Mouse (Mus musculus) MEL (cell line): Measurements from ENCODE around the gene Gramd2. TPM values are rescaled to one million over a fixed set of nuclear protein-coding genes. Genes with fewer than 3 reads are reported as not detected.

Experiments used
- DNase-seq: peaks from one replicate; pipeline ENCODE4 v3.0.0; 2011; ENCODE audit warnings: low read depth, low spot score
- H3K27ac ChIP-seq: 2 replicates; pipeline ENCODE4 v1.5.1; 2012; ENCODE audit warnings: low read depth, mild to moderate bottlenecking, control low read depth, low read length, moderate library complexity; ENCODE audit not compliant: control insufficient read depth
- H3K27me3 ChIP-seq, 2 experiments: fragments of 150-350 bp in 1 of 2; sonication (generic) in 1 of 2; 2 replicates each; pipeline ENCODE4 v1.6.1; 2012; ENCODE audit warnings: low read length in 2 of 2, mild to moderate bottlenecking in 2 of 2, improper control_type of control experiment in 1 of 2, moderate library complexity in 1 of 2; ENCODE audit not compliant: insufficient read depth in 2 of 2, control insufficient read depth in 1 of 2
- H3K36me3 ChIP-seq, 2 experiments: 2 replicates each; pipeline ENCODE4 v1.6.1; 2012 to 2014; ENCODE audit warnings: low read length in 2 of 2, improper control_type of control experiment in 1 of 2, inconsistent platforms in 1 of 2, mild to moderate bottlenecking in 1 of 2; ENCODE audit not compliant: insufficient read depth in 2 of 2, control insufficient read depth in 1 of 2
- H3K4me1 ChIP-seq, 2 experiments: fragments of 150-350 bp in 1 of 2; sonication (generic) in 1 of 2; 2 replicates each; pipeline ENCODE4 v1.6.1; 2012; ENCODE audit warnings: low read length in 2 of 2, improper control_type of control experiment in 1 of 2, mild to moderate bottlenecking in 1 of 2; ENCODE audit not compliant: insufficient read depth in 2 of 2, control insufficient read depth in 1 of 2
- H3K4me3 ChIP-seq, 2 experiments: fragments of 150-350 bp in 1 of 2; sonication (generic) in 1 of 2; 2 replicates each; pipeline ENCODE4 v1.5.1; 2012; ENCODE audit warnings: low read depth in 2 of 2, low read length in 2 of 2, mild to moderate bottlenecking in 2 of 2, moderate library complexity in 2 of 2, control low read depth in 1 of 2, improper control_type of control experiment in 1 of 2; ENCODE audit not compliant: control insufficient read depth in 1 of 2, insufficient read depth in 1 of 2
- H3K79me2 ChIP-seq: 2 replicates; pipeline ENCODE4 v1.6.1; 2012; ENCODE audit warnings: mild to moderate bottlenecking, low read length, moderate library complexity; ENCODE audit not compliant: control insufficient read depth, poor library complexity, insufficient read depth
- H3K9ac ChIP-seq: 2 replicates; pipeline ENCODE4 v1.6.1; 2012; ENCODE audit warnings: low read depth, mild to moderate bottlenecking, control low read depth, low read length, moderate library complexity; ENCODE audit not compliant: control insufficient read depth, poor library complexity, severe bottlenecking
- H3K9me3 ChIP-seq: fragments of 150-350 bp; sonication (generic); replicated peaks from 2 replicates; pipeline ENCODE4 v1.6.1; 2012; ENCODE audit warnings: mild to moderate bottlenecking, low read length, improper control_type of control experiment, moderate library complexity; ENCODE audit not compliant: insufficient read depth
- CHD1 ChIP-seq: IDR thresholded peaks from 2 replicates; pipeline ENCODE4 v1.6.1; 2012; ENCODE audit warnings: low read depth, mild to moderate bottlenecking, inconsistent platforms, low read length, improper control_type of control experiment
- CTCF ChIP-seq, 3 experiments: IDR thresholded peaks in 2 of 3; conservative IDR thresholded peaks in 1 of 3; 2 replicates each; pipeline ENCODE4 v1.5.1; 2011 to 2012; ENCODE audit warnings: low read length in 3 of 3, low read depth in 2 of 3, mild to moderate bottlenecking in 2 of 3, improper control_type of control experiment in 1 of 3, inconsistent platforms in 1 of 3, mixed read lengths in 1 of 3, moderate library complexity in 1 of 3; ENCODE audit not compliant: control insufficient read depth in 1 of 3, insufficient read depth in 1 of 3, poor library complexity in 1 of 3, severe bottlenecking in 1 of 3
- E2F4 ChIP-seq: IDR thresholded peaks from 2 replicates; pipeline ENCODE4 v1.6.1; 2011; ENCODE audit warnings: low read depth, low read length, improper control_type of control experiment, borderline replicate concordance
- ELF1 ChIP-seq: IDR thresholded peaks from 2 replicates; pipeline ENCODE4 v1.6.1; 2014; ENCODE audit warnings: low read depth, mild to moderate bottlenecking, inconsistent platforms, low read length, improper control_type of control experiment, moderate library complexity
- EP300 ChIP-seq, 2 experiments: IDR thresholded peaks; 2 replicates each; pipeline ENCODE4 v1.6.1; 2011; ENCODE audit warnings: improper control_type of control experiment in 2 of 2, low read length in 2 of 2, low read depth in 1 of 2, mild to moderate bottlenecking in 1 of 2
- ETS1 ChIP-seq: IDR thresholded peaks from 2 replicates; pipeline ENCODE4 v1.6.1; 2012; ENCODE audit warnings: low read depth, mild to moderate bottlenecking, inconsistent platforms, low read length, improper control_type of control experiment, moderate library complexity
- GABPA ChIP-seq: IDR thresholded peaks from 2 replicates; pipeline ENCODE4 v1.6.1; 2012; ENCODE audit warnings: low read depth, mild to moderate bottlenecking, inconsistent platforms, low read length, improper control_type of control experiment, moderate library complexity
- GATA1 ChIP-seq: IDR thresholded peaks from 2 replicates; pipeline ENCODE4 v1.6.1; 2011; ENCODE audit warnings: low read depth, low read length, improper control_type of control experiment
- HCFC1 ChIP-seq: IDR thresholded peaks from 2 replicates; pipeline ENCODE4 v1.6.1; 2012; ENCODE audit warnings: low read depth, mild to moderate bottlenecking, inconsistent platforms, low read length, improper control_type of control experiment, moderate library complexity
- JUND ChIP-seq: IDR thresholded peaks from 2 replicates; pipeline ENCODE4 v1.6.1; 2011; ENCODE audit warnings: low read depth, mild to moderate bottlenecking, improper control_type of control experiment, low read length
- KAT2A ChIP-seq: conservative IDR thresholded peaks from 2 replicates; pipeline ENCODE4 v1.6.1; 2012; ENCODE audit warnings: low read depth, low read length, improper control_type of control experiment, inconsistent platforms
- MAX ChIP-seq: IDR thresholded peaks from 2 replicates; pipeline ENCODE4 v1.6.1; 2011; ENCODE audit warnings: low read length, improper control_type of control experiment
- MAZ ChIP-seq: IDR thresholded peaks from 2 replicates; pipeline ENCODE4 v1.6.1; 2012; ENCODE audit warnings: low read depth, mild to moderate bottlenecking, inconsistent platforms, low read length, improper control_type of control experiment
- MXI1 ChIP-seq: IDR thresholded peaks from 2 replicates; pipeline ENCODE4 v1.6.1; 2011; ENCODE audit warnings: mild to moderate bottlenecking, low read depth, low read length, improper control_type of control experiment
- MYC ChIP-seq: IDR thresholded peaks from 2 replicates; pipeline ENCODE4 v1.6.1; 2011; ENCODE audit warnings: low read depth, mild to moderate bottlenecking, low read length, improper control_type of control experiment, moderate library complexity
- NELFE ChIP-seq: IDR thresholded peaks from 2 replicates; pipeline ENCODE4 v1.6.1; 2011; ENCODE audit warnings: low read depth, low read length, improper control_type of control experiment
- NRF1 ChIP-seq: IDR thresholded peaks from 2 replicates; pipeline ENCODE4 v1.6.1; 2014; ENCODE audit warnings: low read depth, mild to moderate bottlenecking, inconsistent platforms, low read length, improper control_type of control experiment, moderate library complexity; ENCODE audit not compliant: poor library complexity, insufficient read depth, severe bottlenecking
- POLR2A ChIP-seq, 2 experiments: IDR thresholded peaks; 2 replicates each; pipeline ENCODE4 v1.6.1; 2011 to 2012; ENCODE audit warnings: low read length in 2 of 2, mild to moderate bottlenecking in 2 of 2, control low read depth in 1 of 2, improper control_type of control experiment in 1 of 2, low read depth in 1 of 2, moderate library complexity in 1 of 2; ENCODE audit not compliant: control insufficient read depth in 1 of 2, insufficient read depth in 1 of 2, poor library complexity in 1 of 2
- POLR2AphosphoS2 ChIP-seq: IDR thresholded peaks from 2 replicates; pipeline ENCODE4 v1.6.1; 2011; ENCODE audit warnings: low read length, improper control_type of control experiment
- POLR2AphosphoS5 ChIP-seq: IDR thresholded peaks from 2 replicates; pipeline ENCODE4 v1.6.1; 2012; ENCODE audit warnings: low read depth, borderline replicate concordance, mild to moderate bottlenecking, inconsistent platforms, low read length, moderate library complexity, mixed read lengths
- RAD21 ChIP-seq: IDR thresholded peaks from 2 replicates; pipeline ENCODE4 v1.6.1; 2011; ENCODE audit warnings: mild to moderate bottlenecking, low read depth, low read length, improper control_type of control experiment
- RCOR1 ChIP-seq: IDR thresholded peaks from 2 replicates; pipeline ENCODE4 v1.6.1; 2012; ENCODE audit warnings: low read depth, mild to moderate bottlenecking, inconsistent platforms, low read length, improper control_type of control experiment
- SIN3A ChIP-seq: IDR thresholded peaks from 2 replicates; pipeline ENCODE4 v1.6.1; 2012; ENCODE audit warnings: low read length, improper control_type of control experiment, inconsistent platforms
- SMC3 ChIP-seq: IDR thresholded peaks from 2 replicates; pipeline ENCODE4 v1.6.1; 2011; ENCODE audit warnings: low read depth, low read length, improper control_type of control experiment
- TBP ChIP-seq: IDR thresholded peaks from 2 replicates; pipeline ENCODE4 v1.8.0; 2011; ENCODE audit warnings: low read depth, low read length, improper control_type of control experiment
- TCF12 ChIP-seq: IDR thresholded peaks from 2 replicates; pipeline ENCODE4 v1.6.1; 2014; ENCODE audit warnings: low read depth, mild to moderate bottlenecking, inconsistent platforms, low read length, improper control_type of control experiment, moderate library complexity
- UBTF ChIP-seq: IDR thresholded peaks from 2 replicates; pipeline ENCODE4 v1.6.1; 2012; ENCODE audit warnings: low read depth, mild to moderate bottlenecking, inconsistent platforms, low read length, improper control_type of control experiment, moderate library complexity, borderline replicate concordance; ENCODE audit not compliant: insufficient read depth
- USF1 ChIP-seq: IDR thresholded peaks from 2 replicates; pipeline ENCODE4 v1.6.1; 2014; ENCODE audit warnings: low read depth, mild to moderate bottlenecking, inconsistent platforms, low read length, improper control_type of control experiment, moderate library complexity
- USF2 ChIP-seq, 2 experiments: IDR thresholded peaks; 2 replicates each; pipeline ENCODE4 v1.6.1; 2011 to 2012; ENCODE audit warnings: improper control_type of control experiment in 2 of 2, low read length in 2 of 2, borderline replicate concordance in 1 of 2, inconsistent platforms in 1 of 2, low read depth in 1 of 2, mild to moderate bottlenecking in 1 of 2; ENCODE audit not compliant: insufficient read depth in 1 of 2
- ZC3H11A ChIP-seq: IDR thresholded peaks from 2 replicates; pipeline ENCODE4 v1.6.1; 2012; ENCODE audit warnings: low read depth, mild to moderate bottlenecking, inconsistent platforms, low read length, improper control_type of control experiment
- ZNF384 ChIP-seq: IDR thresholded peaks from 2 replicates; pipeline ENCODE4 v1.6.1; 2012; ENCODE audit warnings: low read depth, mild to moderate bottlenecking, inconsistent platforms, low read length, improper control_type of control experiment
- polyA plus RNA-seq, 2 experiments: library from polyadenylated mRNA; stranded (reverse) in 1 of 2; unstranded in 1 of 2; fragments of >175 nt in 1 of 2; fragments of >200 nt in 1 of 2; gene quantifications; 2 replicates each; pipeline versions ENCODE4 v1.2.1 to v1.2.4; 2012; ENCODE audit warnings: low replicate concordance in 2 of 2, low read depth in 1 of 2; ENCODE audit not compliant: insufficient read length in 2 of 2, insufficient read depth in 1 of 2, missing spikeins in 1 of 2
- total RNA-seq: library from RNA; depleted of rRNA; stranded (reverse); fragments of 300-350 nt; gene quantifications from 2 replicates; pipeline ENCODE4 v1.2.3, GENCODE M21; 2012

The Gramd2 gene
- total and polyA plus RNA-seq, 3 experiments: 0.04 TPM; not detected in 2

DNA sequence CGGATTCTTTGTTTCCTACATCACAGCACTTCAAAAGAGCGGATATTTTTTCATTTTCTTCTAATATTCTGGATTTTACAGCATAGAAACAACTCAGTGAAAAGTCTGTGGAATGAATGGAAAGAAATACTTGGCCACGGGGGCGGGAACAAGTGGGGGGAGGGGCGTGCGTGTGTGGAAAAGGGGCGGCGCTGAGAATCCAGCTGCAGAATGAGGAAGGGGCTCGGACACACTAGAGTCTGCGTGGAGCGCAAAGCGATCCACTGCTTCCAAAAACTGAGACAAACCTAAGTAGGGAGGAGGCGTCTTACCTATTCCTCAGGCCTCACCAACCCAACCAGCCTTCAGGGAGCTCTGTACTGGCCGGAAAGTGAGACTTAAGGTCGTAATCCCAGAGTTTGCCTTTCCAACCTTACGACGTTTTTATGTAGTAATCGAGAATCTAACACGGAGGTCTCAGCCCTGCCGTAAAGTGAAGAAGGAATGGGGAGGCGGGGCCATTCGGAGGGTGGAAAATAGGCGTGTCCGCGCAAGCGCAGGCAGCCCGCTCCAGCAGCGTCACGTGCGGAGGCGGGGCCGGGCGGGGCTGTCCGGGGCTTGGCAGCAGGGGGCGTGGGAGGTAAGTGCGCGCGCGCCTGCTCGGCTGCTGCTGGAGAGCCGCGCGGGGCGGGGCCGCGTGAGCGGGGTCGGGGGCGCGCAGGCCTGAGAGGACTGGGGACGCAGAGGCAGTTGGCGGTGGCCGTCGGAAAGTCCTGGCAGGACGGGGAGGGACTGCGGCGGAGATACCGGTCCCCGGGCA lies 70.5 kb downstream of the Gramd2 start, which contains the start of the genes Senp8 and Myo9a (continued):
- peak in 1 of 2 experiments; percentile 82; a peak in 2 of 4 replicates for TF ChIP-seq USF2 (IDR thresholded peaks at IDR 0.05; ENCODE audit: borderline replicate concordance in 1 of 2, insufficient read depth in 1 of 2, low read depth in 1 of 2, low read length in 2 of 2)
- TF ChIP-seq RCOR1: no peak
- no peak for TF ChIP-seq SMC3
- no peak; the same call in 1 of the 2 replicates for TF ChIP-seq MAZ
- TF ChIP-seq POLR2A (IDR thresholded peaks at IDR 0.05; ENCODE audit: control insufficient read depth in 1 of 2, insufficient read depth in 1 of 2, low read depth in 1 of 2, low read length in 2 of 2, poor library complexity in 1 of 2): peak; percentile 40 to 91; a peak in 3 of 4 replicates
- peak; percentile 61 for TF ChIP-seq MYC
- TF ChIP-seq USF1: peak; percentile 97
- TF ChIP-seq SIN3A: no peak; the same call in none of the 2 replicates
- TF ChIP-seq NRF1: peak; percentile 95
- TF ChIP-seq GATA1: 0 out of 2 replicates have a peak, but pooled peaks have one; percentile 15
- peak; percentile 54 for TF ChIP-seq MXI1

- Histone ChIP-seq H3K4me1 (peaks cover 6 to 12% of the 10 kb centered on the region in 2 experiments; a peak in 3 of 4 replicates), H3K27ac (peak overlapping the region; percentile 76), H3K79me2 (peaks cover 7% of the 10 kb centered on the region), H3K4me3 (peak overlapping the region; percentile 99), H3K36me3 (peaks cover 0 to 17% of the 10 kb centered on the region in 2 experiments; a peak in 2 of 4 replicates), H3K9ac (peak overlapping the region; percentile 94), H3K9me3 (no peaks in the 10 kb centered on the region), H3K27me3 (no peaks in the 10 kb centered on the region)
- DNase-seq: peak; percentile 91
- no peak for TF ChIP-seq GABPA
- TF ChIP-seq EP300 (IDR thresholded peaks at IDR 0.05; ENCODE audit: low read depth in 1 of 2, low read length in 2 of 2): no peak
- TF ChIP-seq ELF1: no peak
- no peak for TF ChIP-seq RAD21
- no peak for TF ChIP-seq MAX
- TF ChIP-seq MAZ: no peak
- no peak for TF ChIP-seq ZNF384
- TF ChIP-seq TBP: no peak
- no peak for TF ChIP-seq MYC
- peak; percentile 20; the same call in 1 of the 2 replicates for TF ChIP-seq NELFE
- TF ChIP-seq JUND: no peak
- 0 out of 2 replicates have a peak, but pooled peaks have one; percentile 9 for TF ChIP-seq TCF12
- TF ChIP-seq POLR2AphosphoS2: no peak
- no peak for TF ChIP-seq CHD1
- TF ChIP-seq E2F4: no peak
- TF ChIP-seq UBTF: no peak
- 0 out of 2 replicates have a peak, but pooled peaks have one; percentile 10 for TF ChIP-seq ETS1
- TF ChIP-seq NRF1: no peak
- no peak for TF ChIP-seq MXI1
- TF ChIP-seq GATA1: no peak
- TF ChIP-seq SMC3: no peak
- no peak for TF ChIP-seq ZC3H11A
- no peak for TF ChIP-seq POLR2AphosphoS5
- TF ChIP-seq CTCF (IDR thresholded peaks at IDR 0.05 in 2 of 3, conservative IDR thresholded peaks at IDR 0.05 in 1 of 3; ENCODE audit: control insufficient read depth in 1 of 3, insufficient read depth in 1 of 3, low read depth in 2 of 3, low read length in 3 of 3, poor library complexity in 1 of 3, severe bottlenecking in 1 of 3): no peak
- TF ChIP-seq KAT2A: no peak
- no peak for TF ChIP-seq RCOR1
- peak; percentile 10 to 40; a peak in 1 of 4 replicates for TF ChIP-seq POLR2A (IDR thresholded peaks at IDR 0.05; ENCODE audit: control insufficient read depth in 1 of 2, insufficient read depth in 1 of 2, low read depth in 1 of 2, low read length in 2 of 2, poor library complexity in 1 of 2)
- no peak for TF ChIP-seq HCFC1
Measured at GRCm38 (mm10) chr9:59751066-59751581, 71.2 kb downstream of the Gramd2 start.
